Mouse (Mus musculus) liver, embryonic 14.5 days (tissue): ENCODE measurements around the gene 4931408C20Rik. TPM values are rescaled to one million over a fixed set of nuclear protein-coding genes. Genes with fewer than 3 reads are reported as not detected.

Experiments used
- ATAC-seq: fragments of 200-750 bp; cut with Nextera tagmentation; 2 replicates; pipeline ENCODE4 v1.8.0; 2017; ENCODE audit warnings: moderate number of reproducible peaks, mild to moderate bottlenecking, moderate library complexity; ENCODE audit not compliant: insufficient read depth
- DNase-seq, 3 experiments: peaks; one replicate each; pipeline ENCODE4 v3.0.0-alpha.2; 2012 to 2013; ENCODE audit warnings: low read depth in 3 of 3, low spot score in 3 of 3
- H3K27ac ChIP-seq: fragments of 300-500 bp; sonication (generic); 2 replicates; pipeline ENCODE4 v1.5.1; 2014; ENCODE audit warnings: moderate library complexity, mild to moderate bottlenecking, control low read depth, inconsistent platforms
- H3K27me3 ChIP-seq: fragments of 300-500 bp; sonication (generic); 2 replicates; pipeline ENCODE4 v1.6.1; 2014; ENCODE audit warnings: mild to moderate bottlenecking, low read length, moderate library complexity; ENCODE audit not compliant: control insufficient read depth, insufficient read depth
- H3K36me3 ChIP-seq: fragments of 300-500 bp; sonication (generic); replicated peaks from 2 replicates; pipeline ENCODE4 v1.6.1; 2014; ENCODE audit warnings: low read depth; ENCODE audit not compliant: control insufficient read depth, insufficient read depth
- H3K4me1 ChIP-seq, 2 experiments: fragments of 200-500 bp in 1 of 2; fragments of 300-500 bp in 1 of 2; sonication (generic) in 1 of 2; replicated peaks; 2 replicates each; pipeline ENCODE4 v1.6.1; 2012 to 2014; ENCODE audit warnings: antibody characterized with exemption in 1 of 2, inconsistent platforms in 1 of 2, low read length in 1 of 2; ENCODE audit not compliant: control insufficient read depth in 2 of 2, insufficient read depth in 2 of 2
- H3K4me2 ChIP-seq: fragments of 300-500 bp; sonication (generic); 2 replicates; pipeline ENCODE4 v1.6.1; 2014; ENCODE audit warnings: low read depth, mild to moderate bottlenecking, control low read depth, moderate library complexity
- H3K4me3 ChIP-seq, 2 experiments: fragments of 200-500 bp in 1 of 2; fragments of 300-500 bp in 1 of 2; sonication (generic) in 1 of 2; 2 replicates each; pipeline ENCODE4 v1.5.1; 2012 to 2014; ENCODE audit warnings: low read depth in 2 of 2, low read length in 2 of 2, mild to moderate bottlenecking in 2 of 2, control low read depth in 1 of 2, inconsistent platforms in 1 of 2, moderate library complexity in 1 of 2; ENCODE audit not compliant: insufficient read depth in 1 of 2
- H3K9ac ChIP-seq: fragments of 300-500 bp; sonication (generic); replicated peaks from 2 replicates; pipeline ENCODE4 v1.6.1; 2014; ENCODE audit warnings: mild to moderate bottlenecking, control low read depth, moderate library complexity
- H3K9me3 ChIP-seq: fragments of 300-500 bp; sonication (generic); 2 replicates; pipeline ENCODE4 v1.6.1; 2016; ENCODE audit warnings: low read length, mixed read lengths; ENCODE audit not compliant: control insufficient read depth
- CTCF ChIP-seq: IDR thresholded peaks from 2 replicates; pipeline ENCODE4 v1.5.1; 2016; ENCODE audit warnings: antibody characterized with exemption, low read depth, control low read depth
- EP300 ChIP-seq: IDR thresholded peaks from 2 replicates; pipeline ENCODE4 v1.6.1; 2016; ENCODE audit warnings: antibody characterized with exemption, low read depth
- WGBS: fragments of 180-500 bp; shearing (Covaris S2); extraction: QIAGEN DNeasy Blood & Tissue Kit; methylation state at CpG from one replicate; pipeline ENCODE4 v1.1.7; 2014; ENCODE audit not compliant: insufficient replicate concordance; 5-methylcytosine and 5-hydroxymethylcytosine counted together
- polyA plus RNA-seq, 2 experiments: library from polyadenylated mRNA; depleted of rRNA in 1 of 2; stranded (reverse) in 1 of 2; unstranded in 1 of 2; fragments of >200 nt; fragmentation: Nextera tagmentation in 1 of 2; extraction: Ambion mirVana in 1 of 2; gene quantifications; 2 replicates each; pipeline versions ENCODE4 v1.2.1 to v1.2.3; 2012 to 2014

Gene 4931408C20Rik
- polyA plus RNA-seq, 2 experiments: not detected

- Histone ChIP-seq H3K4me1 (no peaks in the 10 kb centered on the region), H3K27ac (no peak overlapping the region), H3K9ac (no peak overlapping the region), H3K4me3 (no peak overlapping the region), H3K4me2 (no peak overlapping the region), H3K36me3 (no peaks in the 10 kb centered on the region), H3K9me3 (no peaks in the 10 kb centered on the region), H3K27me3 (no peaks in the 10 kb centered on the region)
- 33% methylated on average over 1 of the region's 1 CpGs for WGBS
- ATAC-seq (no peak), DNase-seq (no peak)
- TF ChIP-seq EP300 (no peak), CTCF (no peak)
Observed at GRCm38 (mm10) chr1:26649704-26650388, 37.4 kb downstream of the 4931408C20Rik start.

- no peak for DNase-seq
- Histone ChIP-seq H3K4me3 (no peak overlapping the region), H3K9ac (no peak overlapping the region), H3K4me2 (no peak overlapping the region), H3K27me3 (no peaks in the 10 kb centered on the region), H3K36me3 (no peaks in the 10 kb centered on the region), H3K4me1 (no peaks in the 10 kb centered on the region), H3K9me3 (no peaks in the 10 kb centered on the region), H3K27ac (no peak overlapping the region)
- TF ChIP-seq CTCF: no peak
- no peak for ATAC-seq
- 62% methylated on average over 5 of the region's 5 CpGs for WGBS
Observed at GRCm38 (mm10) chr1:26636051-26636450, 51.2 kb downstream of the 4931408C20Rik start.
